Mouse (Mus musculus) cerebellum, adult 2 months (tissue): Measurements from ENCODE around the gene Rangrf. TPM values are rescaled to one million over a fixed set of nuclear protein-coding genes. Genes with fewer than 3 reads are reported as not detected.
"Not testable (repeated sequence)": the region's sequence is repeated elsewhere in the genome, so short reads cannot be mapped to it uniquely, and the experiment has no call there.

Experiments
- DNase-seq, 2 experiments: peaks; one replicate each; pipeline ENCODE4 v3.0.0; 2021
- H3K27ac ChIP-seq: fragments of 200-500 bp; 2 replicates; pipeline ENCODE4 v1.5.1; 2012; ENCODE audit warnings: low read length, control low read depth, inconsistent platforms; ENCODE audit not compliant: insufficient read depth
- H3K27me3 ChIP-seq: fragments of 200-500 bp; 2 replicates; pipeline ENCODE4 v1.6.1; 2012; ENCODE audit warnings: inconsistent platforms, mild to moderate bottlenecking, low read length, moderate library complexity; ENCODE audit not compliant: control insufficient read depth, insufficient read depth
- H3K4me1 ChIP-seq: fragments of 200-500 bp; 2 replicates; pipeline ENCODE4 v1.6.1; 2011; ENCODE audit warnings: low read length; ENCODE audit not compliant: control insufficient read depth, insufficient read depth
- H3K4me3 ChIP-seq: fragments of 200-500 bp; replicated peaks from 2 replicates; pipeline ENCODE3; 2011; ENCODE audit warnings: mild to moderate bottlenecking, low read depth, low read length, control low read depth; ENCODE audit not compliant: insufficient read depth
- CTCF ChIP-seq: fragments of 200-500 bp; IDR thresholded peaks from 2 replicates; pipeline ENCODE4 v1.5.1; 2011; ENCODE audit warnings: low read depth, mild to moderate bottlenecking, control low read depth, low read length, moderate library complexity, borderline replicate concordance; ENCODE audit not compliant: insufficient read depth
- POLR2A ChIP-seq: fragments of 200-500 bp; IDR thresholded peaks from 2 replicates; pipeline ENCODE4 v1.6.1; 2011; ENCODE audit warnings: low read length, control low read depth, borderline replicate concordance; ENCODE audit not compliant: insufficient read depth
- WGBS: fragments of 180-500 bp; shearing (Covaris S2); methylation state at CpG from one replicate; pipeline ENCODE4 v1.1.7; 2018; 5-methylcytosine and 5-hydroxymethylcytosine counted together
- polyA plus RNA-seq: library from polyadenylated mRNA; depleted of rRNA; stranded (reverse); fragments of >200 nt; gene quantifications from 2 replicates; pipeline ENCODE4 v1.2.3, GENCODE M21; 2012

Gene Rangrf
- polyA plus RNA-seq, 1 experiment, result 55.5 TPM

GRCm38 (mm10) chr11:68947542-68947993 lies 27.4 kb downstream of the Rangrf start:
- peak; percentile 63 to 75 for DNase-seq
- WGBS, result 6% methylated on average over 12 of the region's 12 CpGs
- Histone ChIP-seq H3K4me3 (peak overlapping the region; percentile 68), H3K27ac (peak overlapping the region; percentile 48), H3K4me1 (no peaks in the 10 kb centered on the region; the same call in 1 of the 2 replicates), H3K27me3 (no peaks in the 10 kb centered on the region)
- peak; percentile 46; the same call in 1 of the 2 replicates for TF ChIP-seq POLR2A
- no peak for TF ChIP-seq CTCF

- H3K27ac ChIP-seq, result peak overlapping the region; percentile 49; the same call in 1 of the 2 replicates
- H3K4me3 ChIP-seq, result peak overlapping the region; percentile 56
- DNase-seq, result peak; percentile 22 to 50
- no peak for TF ChIP-seq CTCF
- no peak for TF ChIP-seq POLR2A
- 19% methylated on average over 12 of the region's 16 CpGs for WGBS
- H3K27me3 ChIP-seq, result no peaks in the 10 kb centered on the region
- no peaks in the 10 kb centered on the region; the same call in 1 of the 2 replicates for H3K4me1 ChIP-seq
Measured at GRCm38 (mm10) chr11:68946806-68947440, 28.1 kb downstream of the Rangrf start.

- H3K27ac ChIP-seq, result no peak overlapping the region
Measured at GRCm38 (mm10) chr11:68946001-68946400, 29.0 kb downstream of the Rangrf start.

GRCm38 (mm10) chr11:68945245-68945644 lies 29.7 kb downstream of the Rangrf start:
- H3K4me3 ChIP-seq, result no peak overlapping the region
- H3K27me3 ChIP-seq, result no peaks in the 10 kb centered on the region
- TF ChIP-seq CTCF, result no peak
- TF ChIP-seq POLR2A, result no peak
- no peaks in the 10 kb centered on the region; the same call in 1 of the 2 replicates for H3K4me1 ChIP-seq
- no peak overlapping the region for H3K27ac ChIP-seq
- WGBS, result 85% methylated on average over 2 of the region's 2 CpGs
- no peak for DNase-seq

More at GRCm38 (mm10) chr11:68946001-68946400, 29.0 kb downstream of the Rangrf start:
- H3K4me3 ChIP-seq, result no peak overlapping the region
- H3K27me3 ChIP-seq, result no peaks in the 10 kb centered on the region
- 86% methylated on average over 4 of the region's 4 CpGs for WGBS
- H3K4me1 ChIP-seq, result no peaks in the 10 kb centered on the region; the same call in 1 of the 2 replicates
- TF ChIP-seq CTCF, result no peak
- TF ChIP-seq POLR2A, result no peak
- no peak for DNase-seq

- Histone ChIP-seq H3K4me3 (no peak overlapping the region), H3K4me1 (no peaks in the 10 kb centered on the region), H3K27ac (no peak overlapping the region), H3K27me3 (no peaks in the 10 kb centered on the region)
- no peak for DNase-seq
- no peak for TF ChIP-seq POLR2A
- TF ChIP-seq CTCF, result no peak
- 91% methylated on average over 8 of the region's 8 CpGs for WGBS
Measured at GRCm38 (mm10) chr11:68942731-68943130, 32.3 kb downstream of the Rangrf start.

- DNase-seq, result peak in 1 of 2 experiments; percentile 15
- peak overlapping the region; percentile 63 for H3K4me3 ChIP-seq
- WGBS, result 20% methylated on average over 4 of the region's 4 CpGs
- no peaks in the 10 kb centered on the region for H3K27me3 ChIP-seq
- no peak for TF ChIP-seq POLR2A
- no peak for TF ChIP-seq CTCF
- no peaks in the 10 kb centered on the region for H3K4me1 ChIP-seq
- no peak overlapping the region for H3K27ac ChIP-seq
Measured at GRCm38 (mm10) chr11:68940516-68940915, 34.5 kb downstream of the Rangrf start.

- Histone ChIP-seq H3K4me3 (peak overlapping the region; percentile 63), H3K27me3 (no peaks in the 10 kb centered on the region), H3K4me1 (no peaks in the 10 kb centered on the region), H3K27ac (peak overlapping the region; percentile 83)
- under 1% methylated on average over 16 of the region's 16 CpGs for WGBS
- DNase-seq, result peak; percentile 87 to 95
- TF ChIP-seq POLR2A, result peak; percentile 93; the same call in 1 of the 2 replicates
- no peak for TF ChIP-seq CTCF
Measured at GRCm38 (mm10) chr11:68939451-68940304, 35.3 kb downstream of the Rangrf start.

GRCm38 (mm10) chr11:68936951-68937350 lies 38.0 kb downstream of the Rangrf start:
- not testable (repeated sequence) for H3K27me3 ChIP-seq, H3K4me3 ChIP-seq, H3K4me1 ChIP-seq, DNase-seq, H3K27ac ChIP-seq
- WGBS, result 87% methylated on average over 4 of the region's 4 CpGs
